Mouse (Mus musculus) fat pad, adult 2 months (tissue): Measurements from ENCODE around the gene Psmf1.
A peak's percentile ranks its signal among the peaks of the same experiment; 100 is the strongest.

Experiments
- DNase-seq: peaks from one replicate; pipeline ENCODE4 v3.0.0-alpha.2; 2011; ENCODE audit warnings: low read depth, low spot score; ENCODE audit errors: extremely low read depth

Gene Psmf1

GRCm38 (mm10) chr2:151735422-151735821 is 8.6 kb downstream of the Psmf1 start:
- no peak for DNase-seq

- DNase-seq: no peak
Measured at GRCm38 (mm10) chr2:151733151-151733865, 10.7 kb downstream of the Psmf1 start.

- no peak for DNase-seq
Measured at GRCm38 (mm10) chr2:151724094-151724493, 19.9 kb downstream of the Psmf1 start.

GRCm38 (mm10) chr2:151716318-151717055 is 27.5 kb downstream of the Psmf1 start:
- DNase-seq: no peak

GRCm38 (mm10) chr2:151715526-151715925 is 28.5 kb downstream of the Psmf1 start:
- no peak for DNase-seq

GRCm38 (mm10) chr2:151712647-151713046 is 31.3 kb downstream of the Psmf1 start:
- no peak for DNase-seq

- DNase-seq: no peak
Measured at GRCm38 (mm10) chr2:151702851-151703190, 41.2 kb downstream of the Psmf1 start.

GRCm38 (mm10) chr2:151702146-151702850 is 41.7 kb downstream of the Psmf1 start:
- no peak for DNase-seq

- DNase-seq: no peak
Measured at GRCm38 (mm10) chr2:151701231-151702145, 42.5 kb downstream of the Psmf1 start, which contains the start of gene Tmem74b. TSS of gene Tmem74b (plus strand) at chr2:151702008.

GRCm38 (mm10) chr2:151682976-151683375 is 61.0 kb downstream of the Psmf1 start:
- peak; percentile 91 for DNase-seq

- no peak for DNase-seq
Measured at GRCm38 (mm10) chr2:151682357-151682756, 61.6 kb downstream of the Psmf1 start.

GRCm38 (mm10) chr2:151676234-151676633 is 67.8 kb downstream of the Psmf1 start:
- DNase-seq: no peak

- DNase-seq: no peak
Measured at GRCm38 (mm10) chr2:151670968-151671329, 73.0 kb downstream of the Psmf1 start.

GRCm38 (mm10) chr2:151670026-151670967 is 73.7 kb downstream of the Psmf1 start:
- DNase-seq: no peak

GRCm38 (mm10) chr2:151668433-151668832 is 75.6 kb downstream of the Psmf1 start, which contains the start of gene Rad21l:
TSS of gene Rad21l (minus strand) at chr2:151668533.
- DNase-seq: no peak
